Mouse (Mus musculus): ENCODE data around the gene Esrrg.

DNA sequence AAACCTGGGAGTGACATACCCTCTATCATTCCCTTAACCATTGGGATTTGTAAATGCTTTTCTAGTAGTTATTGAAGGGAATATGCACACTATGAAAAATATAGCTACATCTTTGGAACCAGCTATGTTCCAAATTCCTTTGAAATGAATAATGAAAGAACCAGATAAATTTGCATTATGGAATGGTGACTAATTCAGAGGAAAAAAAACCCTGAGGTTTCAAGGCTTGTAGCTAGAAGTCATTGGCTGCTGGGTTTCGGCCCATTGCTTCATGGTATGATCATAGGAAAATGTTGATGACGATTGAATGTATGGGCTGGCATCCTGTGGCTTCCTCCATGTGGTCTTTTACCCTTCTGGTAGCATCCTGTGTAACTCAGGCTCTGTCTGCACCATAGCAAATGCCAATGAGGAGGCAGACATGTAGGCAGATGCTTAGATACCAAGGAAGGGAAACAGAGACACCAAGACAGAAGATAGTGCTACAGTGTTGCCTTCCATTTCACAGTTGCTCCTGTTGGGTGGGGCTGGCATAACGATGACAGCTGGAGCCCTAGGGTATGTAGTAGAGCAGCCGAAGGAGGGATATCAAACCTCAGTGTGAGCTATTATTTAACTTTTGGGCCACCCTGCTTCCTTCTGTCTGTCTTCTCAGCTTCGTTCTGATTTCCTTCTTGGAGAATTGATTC lies 624.6 kb downstream of the Esrrg start:
- no peak for TF ChIP-seq USF1 (IDR thresholded peaks at IDR 0.05; ENCODE audit: low read depth, low read length)
- TF ChIP-seq ETS1 (IDR thresholded peaks at IDR 0.05; ENCODE audit: low read depth, low read length), result no peak
- TF ChIP-seq POLR2AphosphoS2 (IDR thresholded peaks at IDR 0.05; ENCODE audit: low read length), result no peak
- no peak for TF ChIP-seq CTCF (IDR thresholded peaks at IDR 0.05 in 2 of 3, conservative IDR thresholded peaks at IDR 0.05 in 1 of 3; ENCODE audit: control insufficient read depth in 1 of 3, insufficient read depth in 1 of 3, low read depth in 2 of 3, low read length in 3 of 3, poor library complexity in 1 of 3, severe bottlenecking in 1 of 3)
- no peak for TF ChIP-seq UBTF (IDR thresholded peaks at IDR 0.05; ENCODE audit: borderline replicate concordance, insufficient read depth, low read depth, low read length)
- TF ChIP-seq KAT2A (conservative IDR thresholded peaks at IDR 0.05; ENCODE audit: low read depth, low read length), result no peak
- TF ChIP-seq GATA1 (IDR thresholded peaks at IDR 0.05; ENCODE audit: low read depth, low read length), result no peak
